Mouse (Mus musculus) forebrain, embryonic 13.5 days (tissue): Measurements from ENCODE around the gene Tfpt. TPM values are rescaled to one million over a fixed set of nuclear protein-coding genes. Genes with fewer than 3 reads are reported as not detected.
"Not testable (repeated sequence)": the region's sequence is repeated elsewhere in the genome, so short reads cannot be mapped to it uniquely, and the experiment has no call there.

Experiments used
- ATAC-seq: fragments of 200-750 bp; cut with Nextera tagmentation; 2 replicates; pipeline ENCODE4 v1.8.0; 2017
- H3K27ac ChIP-seq: fragments of 300-500 bp; sonication (generic); 2 replicates; pipeline ENCODE4 v1.5.1; 2015; ENCODE audit warnings: inconsistent platforms, mild to moderate bottlenecking, moderate library complexity
- H3K27me3 ChIP-seq: fragments of 300-500 bp; sonication (generic); 2 replicates; pipeline ENCODE4 v1.6.1; 2015; ENCODE audit warnings: mild to moderate bottlenecking, inconsistent platforms
- H3K36me3 ChIP-seq: fragments of 300-500 bp; sonication (generic); 2 replicates; pipeline ENCODE4 v1.6.1; 2015; ENCODE audit warnings: mild to moderate bottlenecking, inconsistent platforms; ENCODE audit not compliant: poor library complexity, severe bottlenecking
- H3K4me1 ChIP-seq: fragments of 300-500 bp; sonication (generic); 2 replicates; pipeline ENCODE4 v1.6.1; 2015; ENCODE audit warnings: inconsistent platforms
- H3K4me2 ChIP-seq: fragments of 300-500 bp; sonication (generic); 2 replicates; pipeline ENCODE4 v1.6.1; 2015; ENCODE audit warnings: inconsistent platforms, mild to moderate bottlenecking, moderate library complexity
- H3K4me3 ChIP-seq: fragments of 300-500 bp; sonication (generic); 2 replicates; pipeline ENCODE4 v1.5.1; 2015; ENCODE audit warnings: mild to moderate bottlenecking, inconsistent platforms
- H3K9ac ChIP-seq: fragments of 300-500 bp; sonication (generic); 2 replicates; pipeline ENCODE4 v1.6.1; 2015; ENCODE audit warnings: mild to moderate bottlenecking, inconsistent platforms
- H3K9me3 ChIP-seq: fragments of 300-500 bp; sonication (generic); replicated peaks from 2 replicates; pipeline ENCODE4 v1.6.1; 2016; ENCODE audit warnings: inconsistent platforms
- WGBS: fragments of 180-500 bp; shearing (Covaris S2); methylation state at CpG from one replicate; pipeline ENCODE4 v1.1.7; 2015; 5-methylcytosine and 5-hydroxymethylcytosine counted together
- polyA plus RNA-seq: library from polyadenylated mRNA; unstranded; fragments of >200 nt; fragmentation: Nextera tagmentation; extraction: Ambion mirVana; gene quantifications from 2 replicates; pipeline ENCODE4 v1.2.1, GENCODE M21; 2015

Tfpt gene
- polyA plus RNA-seq, 1 experiment from 2014 or later: 31.3 TPM

DNA sequence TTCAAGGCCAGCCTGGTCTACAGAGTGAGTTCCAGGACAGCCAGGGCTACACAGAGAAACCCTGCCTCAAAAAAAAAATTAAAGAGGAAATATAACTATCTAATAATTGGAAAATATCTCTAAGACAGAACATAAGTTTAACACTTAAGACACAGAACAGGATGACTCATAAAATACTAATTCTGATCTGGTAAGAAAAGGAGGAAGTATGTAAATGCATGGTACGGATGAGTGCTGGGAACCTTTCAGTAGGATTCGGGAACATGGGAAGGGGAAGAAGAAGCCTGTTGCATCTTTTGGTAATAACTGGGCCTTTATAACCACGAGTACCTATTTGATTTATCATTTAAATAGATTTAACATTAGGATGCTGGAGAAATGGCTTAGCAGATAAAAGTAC lies 15.7 kb downstream of the Tfpt start:
- no peak overlapping the region for H3K4me2 ChIP-seq

DNA sequence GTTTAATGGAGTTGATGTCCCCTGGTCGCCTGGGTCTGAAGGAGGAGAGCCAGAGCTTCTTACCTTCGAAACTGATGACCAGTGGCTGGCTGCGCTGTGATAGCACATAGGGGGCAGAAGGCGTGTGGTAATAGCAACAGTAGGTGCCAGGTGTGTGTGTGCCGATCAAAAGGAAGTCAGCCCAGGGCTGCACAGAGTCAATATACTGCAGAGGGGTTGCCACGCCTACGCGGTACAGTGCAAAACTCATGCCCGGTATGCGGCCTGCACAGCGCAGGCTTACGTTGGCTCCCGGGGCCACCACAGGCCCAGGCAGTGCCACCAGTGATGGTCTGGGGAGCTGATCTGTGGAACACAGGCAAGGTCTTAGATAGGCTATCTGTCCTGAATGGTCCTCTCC lies 18.7 kb downstream of the Tfpt start:
- H3K4me2 ChIP-seq: no peak overlapping the region
- H3K4me1 ChIP-seq: no peaks in the 10 kb centered on the region
- no peaks in the 10 kb centered on the region for H3K36me3 ChIP-seq
- ATAC-seq: no peak
- no peak overlapping the region for H3K4me3 ChIP-seq
- no peak overlapping the region for H3K27ac ChIP-seq
- no peak overlapping the region for H3K9ac ChIP-seq
- no peaks in the 10 kb centered on the region; the same call in 1 of the 2 replicates for H3K27me3 ChIP-seq
- H3K9me3 ChIP-seq: no peaks in the 10 kb centered on the region
- WGBS: 89% methylated on average over 13 of the region's 13 CpGs

More for the DNA sequence above, 15.7 kb downstream of the Tfpt start:
- peaks cover 2% of the 10 kb centered on the region; the same call in 1 of the 2 replicates for H3K36me3 ChIP-seq
- no peak for ATAC-seq
- no peak overlapping the region for H3K4me3 ChIP-seq
- H3K9me3 ChIP-seq: no peaks in the 10 kb centered on the region
- no peak overlapping the region for H3K9ac ChIP-seq
- H3K4me1 ChIP-seq: peaks cover 10% of the 10 kb centered on the region
- 87% methylated on average over 3 of the region's 3 CpGs for WGBS
- H3K27ac ChIP-seq: no peak overlapping the region
- H3K27me3 ChIP-seq: no peaks in the 10 kb centered on the region; the same call in 1 of the 2 replicates

DNA sequence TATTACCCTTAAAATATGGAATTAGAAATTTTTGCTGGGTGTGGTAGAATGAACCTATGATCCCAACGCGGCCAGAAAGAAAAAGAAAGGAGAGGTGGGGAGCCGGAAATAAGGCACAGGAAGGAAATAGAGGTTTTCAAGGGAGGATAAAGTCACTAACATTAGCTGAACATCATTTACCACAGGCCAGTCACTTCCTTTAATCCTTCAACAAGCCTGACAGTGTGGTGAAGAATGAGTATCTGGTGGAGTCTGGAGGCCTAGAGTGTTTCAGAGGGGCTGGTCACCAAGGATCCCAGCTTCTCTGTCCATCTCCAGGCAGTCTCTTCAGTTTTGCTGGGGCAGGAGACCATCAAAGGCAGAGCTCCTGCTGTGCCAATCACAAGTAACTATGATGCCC lies 19.3 kb downstream of the Tfpt start:
- H3K27me3 ChIP-seq: no peaks in the 10 kb centered on the region; the same call in 1 of the 2 replicates
- no peak overlapping the region for H3K9ac ChIP-seq
- WGBS: 93% methylated on average over 3 of the region's 3 CpGs
- H3K27ac ChIP-seq: no peak overlapping the region
- no peaks in the 10 kb centered on the region for H3K36me3 ChIP-seq
- no peaks in the 10 kb centered on the region for H3K4me1 ChIP-seq
- H3K9me3 ChIP-seq: no peaks in the 10 kb centered on the region
- no peak overlapping the region for H3K4me2 ChIP-seq
- no peak for ATAC-seq
- no peak overlapping the region for H3K4me3 ChIP-seq

DNA sequence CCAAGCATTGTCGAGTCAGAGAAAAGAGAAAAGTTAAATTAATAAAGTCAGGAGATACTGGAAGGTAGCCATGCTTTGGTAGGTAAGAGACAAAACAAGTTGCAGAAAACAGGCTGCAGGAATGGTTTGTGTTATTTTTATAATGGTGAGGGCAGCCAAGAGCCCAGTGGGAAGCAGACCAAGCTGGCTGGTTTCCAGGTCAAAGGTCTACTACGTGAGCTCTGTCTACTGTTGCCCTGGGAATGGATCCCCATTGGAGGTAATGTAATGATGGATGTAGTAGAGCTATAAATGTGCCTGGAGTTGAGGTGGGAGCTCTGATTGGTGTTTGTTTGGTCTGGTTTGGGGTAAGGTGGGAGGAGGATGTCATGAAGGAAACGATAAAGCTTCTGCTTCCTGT lies 20.6 kb downstream of the Tfpt start:
- Histone ChIP-seq H3K27ac (no peak overlapping the region), H3K9ac (no peak overlapping the region), H3K4me1 (no peaks in the 10 kb centered on the region), H3K4me2 (no peak overlapping the region), H3K27me3 (no peaks in the 10 kb centered on the region; the same call in 1 of the 2 replicates), H3K4me3 (no peak overlapping the region), H3K9me3 (no peaks in the 10 kb centered on the region), H3K36me3 (no peaks in the 10 kb centered on the region)
- 84% methylated on average over 3 of the region's 3 CpGs for WGBS
- ATAC-seq: no peak

DNA sequence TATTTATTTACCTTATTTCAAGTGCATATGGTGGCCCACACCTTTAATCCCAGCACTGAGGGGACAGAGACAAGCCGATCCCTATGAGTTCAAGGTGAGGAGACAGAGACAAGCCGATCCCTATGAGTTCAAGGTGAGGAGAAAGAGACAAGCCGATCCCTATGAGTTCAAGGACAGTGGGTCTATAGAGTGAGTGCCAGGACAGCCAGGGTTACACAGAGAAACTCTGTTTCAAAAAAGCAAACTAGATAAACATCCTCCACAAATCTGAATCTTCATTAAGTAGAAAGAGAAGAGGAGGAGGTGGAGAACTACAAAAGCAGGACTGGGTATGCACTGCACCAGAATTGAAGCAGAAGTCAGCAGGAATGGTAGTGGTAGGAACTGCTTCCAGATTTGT lies 21.1 kb downstream of the Tfpt start:
- Histone ChIP-seq H3K4me2 (no peak overlapping the region), H3K9me3 (no peaks in the 10 kb centered on the region), H3K9ac (no peak overlapping the region), H3K27ac (no peak overlapping the region), H3K27me3 (no peaks in the 10 kb centered on the region; the same call in 1 of the 2 replicates), H3K36me3 (no peaks in the 10 kb centered on the region), H3K4me3 (no peak overlapping the region), H3K4me1 (no peaks in the 10 kb centered on the region)
- no peak for ATAC-seq
- 89% methylated on average over 3 of the region's 3 CpGs for WGBS

DNA sequence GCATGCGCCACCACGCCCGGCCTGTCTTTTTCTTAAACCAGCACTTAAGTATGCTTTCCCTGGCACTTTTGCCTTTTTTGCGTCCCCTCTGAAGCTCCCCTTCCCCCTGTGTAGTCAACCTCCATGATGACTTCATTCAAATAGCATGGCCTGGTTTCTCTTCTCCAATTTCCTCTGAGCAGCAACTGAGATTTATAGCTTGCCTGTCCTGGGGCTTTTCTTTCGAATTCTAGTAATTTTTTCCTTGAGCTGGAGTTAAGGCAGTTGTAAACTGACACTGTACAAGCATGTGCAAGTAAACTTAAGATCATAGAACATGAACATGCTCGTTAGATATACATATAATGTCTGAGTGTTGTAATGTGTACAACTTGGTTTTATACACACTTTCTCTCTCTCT lies 22.3 kb downstream of the Tfpt start:
- H3K9ac ChIP-seq: no peak overlapping the region
- ATAC-seq: no peak
- no peaks in the 10 kb centered on the region for H3K4me1 ChIP-seq
- H3K4me3 ChIP-seq: no peak overlapping the region
- 92% methylated on average over 6 of the region's 6 CpGs for WGBS
- H3K9me3 ChIP-seq: no peaks in the 10 kb centered on the region
- no peaks in the 10 kb centered on the region for H3K36me3 ChIP-seq
- no peaks in the 10 kb centered on the region; the same call in 1 of the 2 replicates for H3K27me3 ChIP-seq
- no peak overlapping the region for H3K4me2 ChIP-seq
- no peak overlapping the region for H3K27ac ChIP-seq

DNA sequence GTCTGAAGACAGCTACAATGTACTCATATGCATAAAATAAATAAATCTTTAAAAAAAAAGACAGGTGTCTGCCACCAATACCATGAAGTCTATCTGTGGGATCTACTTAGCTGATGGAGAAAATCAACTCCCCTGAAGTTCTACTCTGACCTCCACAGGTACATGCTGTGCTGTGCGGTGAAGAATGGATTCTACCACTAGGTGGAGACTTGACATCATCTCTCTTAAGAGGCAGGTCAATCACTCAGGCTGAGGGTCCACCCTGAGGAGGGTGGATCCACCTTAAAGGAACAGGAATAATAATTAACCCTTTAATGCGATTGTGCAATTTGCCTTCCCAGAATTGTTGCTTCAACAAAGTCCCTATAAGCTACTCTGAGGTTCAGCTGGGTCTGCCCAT lies 22.9 kb downstream of the Tfpt start:
- H3K9me3 ChIP-seq: no peaks in the 10 kb centered on the region
- WGBS: 26% methylated on average over 2 of the region's 2 CpGs
- no peak overlapping the region for H3K9ac ChIP-seq
- H3K36me3 ChIP-seq: no peaks in the 10 kb centered on the region
- no peak overlapping the region for H3K4me2 ChIP-seq
- H3K27ac ChIP-seq: no peak overlapping the region
- ATAC-seq: no peak
- H3K4me3 ChIP-seq: no peak overlapping the region
- H3K4me1 ChIP-seq: no peaks in the 10 kb centered on the region
- H3K27me3 ChIP-seq: no peaks in the 10 kb centered on the region; the same call in 1 of the 2 replicates

DNA sequence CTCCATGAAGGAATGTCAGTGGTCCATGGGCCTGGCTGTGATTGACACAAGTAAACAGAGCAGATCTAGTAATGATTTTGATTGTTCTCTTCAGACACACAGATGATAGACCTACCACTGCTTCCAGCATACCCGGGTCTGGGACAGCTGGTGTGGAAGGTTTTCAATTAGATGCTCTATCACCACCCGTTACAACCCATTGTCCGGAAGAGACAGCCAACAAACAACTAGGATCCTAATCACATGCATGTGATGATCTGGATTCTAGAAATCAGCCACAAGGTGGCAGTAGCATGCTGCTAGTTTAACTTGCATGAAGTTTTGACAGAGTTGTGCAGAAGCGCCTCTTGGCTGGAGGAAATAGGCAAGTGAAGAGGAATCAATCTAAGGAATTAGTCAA lies 28.6 kb downstream of the Tfpt start:
- 9% methylated on average over 4 of the region's 4 CpGs for WGBS
- no peaks in the 10 kb centered on the region for H3K4me1 ChIP-seq
- H3K4me2 ChIP-seq: no peak overlapping the region
- H3K4me3 ChIP-seq: no peak overlapping the region
- H3K9ac ChIP-seq: no peak overlapping the region
- H3K27ac ChIP-seq: no peak overlapping the region
- H3K27me3 ChIP-seq: no peaks in the 10 kb centered on the region
- no peaks in the 10 kb centered on the region for H3K9me3 ChIP-seq
- 0 out of 2 replicates have a peak, but pooled peaks have one; percentile 51 for ATAC-seq
- H3K36me3 ChIP-seq: no peaks in the 10 kb centered on the region

DNA sequence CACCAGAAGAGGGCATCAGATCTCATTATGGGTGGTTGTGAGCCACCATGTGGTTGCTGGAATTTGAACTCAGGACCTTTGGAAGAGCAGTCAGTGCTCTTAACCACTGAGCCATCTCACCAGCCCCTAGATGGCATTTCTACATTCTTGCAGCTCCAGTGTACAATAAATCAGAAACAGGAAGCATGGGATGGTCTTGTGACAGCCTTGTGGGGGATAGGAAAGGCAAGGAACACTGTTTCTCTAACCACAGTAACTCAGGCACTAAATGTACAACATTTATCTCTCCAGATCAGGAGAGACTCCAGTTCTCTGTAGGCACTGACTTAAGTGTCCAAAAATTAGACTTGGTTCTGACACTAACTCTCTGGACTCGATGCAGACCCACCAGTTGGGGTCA lies 32.0 kb downstream of the Tfpt start:
- H3K4me3 ChIP-seq, H3K9ac ChIP-seq, H3K36me3 ChIP-seq, H3K4me2 ChIP-seq, H3K27ac ChIP-seq, H3K9me3 ChIP-seq, H3K4me1 ChIP-seq, H3K27me3 ChIP-seq, ATAC-seq: not testable (repeated sequence)
- 65% methylated on average over 1 of the region's 1 CpGs for WGBS

DNA sequence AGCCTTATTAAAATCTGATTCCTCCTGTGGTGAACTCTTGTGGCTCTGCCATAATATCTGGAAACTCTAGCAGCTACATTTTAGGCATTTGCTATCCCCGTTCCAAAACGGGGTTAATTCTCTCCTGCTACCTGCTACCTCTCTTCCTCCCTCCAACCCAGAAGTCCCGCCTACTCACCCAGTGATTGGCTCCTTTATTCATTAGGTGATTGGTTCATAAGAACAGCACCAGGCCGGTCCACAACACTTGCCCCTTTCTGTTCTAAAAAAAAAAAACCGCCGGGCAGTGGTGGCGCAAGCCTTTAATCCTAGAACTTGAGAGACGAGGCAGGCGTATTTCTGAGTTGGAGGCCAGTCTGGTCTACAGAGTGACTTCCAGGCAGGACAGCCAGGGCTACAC lies 34.6 kb downstream of the Tfpt start:
- H3K9me3 ChIP-seq: no peaks in the 10 kb centered on the region
- ATAC-seq: no peak
- H3K27me3 ChIP-seq: no peaks in the 10 kb centered on the region
- H3K4me1 ChIP-seq: no peaks in the 10 kb centered on the region
- H3K36me3 ChIP-seq: no peaks in the 10 kb centered on the region
- H3K4me3 ChIP-seq: no peak overlapping the region
- 21% methylated on average over 9 of the region's 9 CpGs for WGBS
- H3K4me2 ChIP-seq: peak overlapping the region; percentile 18; the same call in 1 of the 2 replicates
- H3K9ac ChIP-seq: no peak overlapping the region
- no peak overlapping the region for H3K27ac ChIP-seq

DNA sequence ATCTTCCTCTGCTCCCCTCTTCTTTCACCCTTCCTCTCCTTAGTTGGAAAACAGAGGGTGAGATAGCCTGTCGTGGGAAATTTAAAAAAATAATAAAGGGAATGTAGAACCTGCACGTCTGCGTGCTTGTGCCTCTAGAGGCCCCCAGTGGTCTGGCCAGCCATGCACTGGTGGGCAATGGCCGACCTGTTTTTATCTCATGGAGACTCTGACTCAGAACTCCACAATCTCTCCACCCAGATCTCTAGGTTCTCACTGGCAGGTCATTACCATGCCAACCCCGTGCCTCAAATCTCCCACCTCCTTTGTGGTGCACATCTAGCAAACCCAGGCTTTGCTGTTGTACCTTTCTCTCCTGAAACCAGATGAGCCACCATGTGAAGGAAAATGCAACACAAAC lies 35.0 kb downstream of the Tfpt start:
- peak overlapping the region; percentile 18; the same call in 1 of the 2 replicates for H3K4me2 ChIP-seq
- H3K9me3 ChIP-seq: no peaks in the 10 kb centered on the region
- H3K36me3 ChIP-seq: no peaks in the 10 kb centered on the region
- no peaks in the 10 kb centered on the region for H3K4me1 ChIP-seq
- WGBS: 34% methylated on average over 5 of the region's 5 CpGs
- no peak for ATAC-seq
- H3K9ac ChIP-seq: no peak overlapping the region
- no peak overlapping the region for H3K4me3 ChIP-seq
- H3K27me3 ChIP-seq: no peaks in the 10 kb centered on the region
- H3K27ac ChIP-seq: no peak overlapping the region

DNA sequence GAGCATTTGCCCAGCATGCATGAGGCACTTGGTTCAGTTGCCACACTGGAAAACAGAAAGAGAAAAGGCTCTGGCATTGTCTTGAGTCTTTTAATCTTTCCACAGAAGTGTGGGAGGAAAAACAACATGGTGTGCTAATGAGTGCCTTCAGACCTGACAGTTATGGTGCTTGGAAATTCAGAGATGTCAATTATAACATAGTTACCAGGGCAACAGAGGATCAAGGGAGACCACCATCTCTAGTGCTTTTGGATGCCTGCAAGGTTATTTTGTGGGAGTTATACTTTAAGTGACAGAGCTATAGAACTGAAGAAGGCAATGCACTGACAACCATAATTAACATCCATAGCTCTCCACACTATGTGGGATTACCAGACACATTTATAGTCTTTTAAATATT lies 35.9 kb downstream of the Tfpt start:
- Histone ChIP-seq H3K9ac (no peak overlapping the region), H3K4me1 (no peaks in the 10 kb centered on the region), H3K27ac (no peak overlapping the region), H3K9me3 (no peaks in the 10 kb centered on the region), H3K4me3 (no peak overlapping the region), H3K27me3 (no peaks in the 10 kb centered on the region), H3K4me2 (no peak overlapping the region), H3K36me3 (no peaks in the 10 kb centered on the region)
- no peak for ATAC-seq

DNA sequence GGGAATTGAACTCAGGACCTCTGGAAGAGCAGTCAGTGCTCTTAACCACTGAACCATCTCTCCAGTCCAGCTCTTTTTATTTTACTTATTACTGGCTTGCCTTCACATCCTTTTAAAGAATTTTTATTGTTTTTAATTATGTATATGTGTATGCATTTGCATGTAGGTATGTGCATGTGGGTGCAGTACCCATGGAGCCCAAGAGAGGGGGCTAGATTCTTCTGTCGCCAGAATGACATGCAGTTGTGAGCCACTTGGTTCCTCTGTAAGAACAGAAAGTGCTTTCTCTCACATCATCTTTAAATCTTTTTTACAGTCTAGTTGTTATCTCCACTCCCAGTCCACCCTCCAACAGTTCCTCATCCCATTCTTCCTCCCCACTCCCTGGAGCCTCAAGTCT lies 38.2 kb downstream of the Tfpt start:
- Histone ChIP-seq H3K9me3 (no peaks in the 10 kb centered on the region), H3K36me3 (no peaks in the 10 kb centered on the region)
- ATAC-seq: no peak

More for the DNA sequence above, 38.2 kb downstream of the Tfpt start:
- H3K4me2 ChIP-seq: no peak overlapping the region
- no peaks in the 10 kb centered on the region for H3K4me1 ChIP-seq
- WGBS: 67% methylated on average over 1 of the region's 1 CpGs
- no peaks in the 10 kb centered on the region for H3K27me3 ChIP-seq
- no peak overlapping the region for H3K9ac ChIP-seq
- no peak overlapping the region for H3K4me3 ChIP-seq
- no peak overlapping the region for H3K27ac ChIP-seq
